Mouse (Mus musculus) ES-E14 (cell line): Measurements from ENCODE around the gene Pik3cd. TPM values are rescaled to one million over a fixed set of nuclear protein-coding genes. Genes with fewer than 3 reads are reported as not detected.

Experiments used
- DNase-seq: peaks from one replicate; pipeline ENCODE4 v3.0.0-alpha.2; 2013; ENCODE audit warnings: low read depth, low spot score
- H3K27ac ChIP-seq: 2 replicates; pipeline ENCODE4 v1.5.1; 2012; ENCODE audit warnings: low read depth, mild to moderate bottlenecking, low read length, moderate library complexity, mixed read lengths; ENCODE audit not compliant: poor library complexity, insufficient read depth, severe bottlenecking
- H3K36me3 ChIP-seq: 2 replicates; pipeline ENCODE4 v1.6.1; 2012; ENCODE audit warnings: mild to moderate bottlenecking, low read length, moderate library complexity, mixed read lengths; ENCODE audit not compliant: control insufficient read depth, poor library complexity, insufficient read depth, severe bottlenecking
- H3K4me1 ChIP-seq, 2 experiments: fragments of 150-350 bp in 1 of 2; sonication (generic) in 1 of 2; 2 replicates each; pipeline ENCODE4 v1.6.1; 2012; ENCODE audit warnings: low read length in 2 of 2, mild to moderate bottlenecking in 1 of 2, mixed read lengths in 1 of 2; ENCODE audit not compliant: control insufficient read depth in 2 of 2, insufficient read depth in 2 of 2, poor library complexity in 1 of 2
- H3K4me3 ChIP-seq, 2 experiments: fragments of 150-350 bp in 1 of 2; sonication (generic) in 1 of 2; 2 replicates each; pipeline ENCODE4 v1.5.1; 2012; ENCODE audit warnings: low read length in 2 of 2, low read depth in 1 of 2, mild to moderate bottlenecking in 1 of 2, mixed read lengths in 1 of 2; ENCODE audit not compliant: insufficient read depth in 1 of 2, poor library complexity in 1 of 2, severe bottlenecking in 1 of 2
- H3K9ac ChIP-seq: 2 replicates; pipeline ENCODE4 v1.6.1; 2012; ENCODE audit warnings: low read depth, mild to moderate bottlenecking, low read length, mixed read lengths; ENCODE audit not compliant: poor library complexity, insufficient read depth, severe bottlenecking
- H3K9me3 ChIP-seq: fragments of 150-350 bp; sonication (generic); 2 replicates; pipeline ENCODE4 v1.6.1; 2012; ENCODE audit warnings: low read depth, mild to moderate bottlenecking, low read length; ENCODE audit not compliant: control insufficient read depth, insufficient read depth
- CHD2 ChIP-seq: IDR thresholded peaks from 2 replicates; pipeline ENCODE4 v1.6.1; 2014; ENCODE audit warnings: mild to moderate bottlenecking, low read depth, low read length, inconsistent platforms
- HCFC1 ChIP-seq: IDR thresholded peaks from 2 replicates; pipeline ENCODE4 v1.6.1; 2012; ENCODE audit warnings: low read length, inconsistent platforms, borderline replicate concordance; ENCODE audit not compliant: insufficient read depth
- MAFK ChIP-seq: IDR thresholded peaks from 2 replicates; pipeline ENCODE4 v1.6.1; 2014; ENCODE audit warnings: mild to moderate bottlenecking, low read depth, low read length, inconsistent platforms; ENCODE audit not compliant: insufficient read depth
- ZC3H11A ChIP-seq: IDR thresholded peaks from 2 replicates; pipeline ENCODE4 v1.6.1; 2012; ENCODE audit warnings: low read depth, mild to moderate bottlenecking, inconsistent platforms, low read length, borderline replicate concordance
- ZNF384 ChIP-seq: IDR thresholded peaks from 2 replicates; pipeline ENCODE4 v1.6.1; 2012; ENCODE audit warnings: low read depth, low read length, inconsistent platforms
- in situ Hi-C, 2 experiments: fragments of 600-800 bp; cut with MboI; formaldehyde crosslinking; loops; one replicate each; pipeline ENCODE4 v1.15.1; 2025; ENCODE audit warnings: low sequenced_read_pairs in 2 of 2, inconsistent platforms in 1 of 2; ENCODE audit not compliant: unreplicated experiment in 2 of 2
- total RNA-seq: library from RNA; depleted of rRNA; stranded (reverse); fragments of 300-350 nt; gene quantifications from 2 replicates; pipeline ENCODE4 v1.2.3, GENCODE M21; 2012

The Pik3cd gene
- total RNA-seq, 1 experiment, result 6.4 TPM

GRCm38 (mm10) chr4:149674814-149675377 lies 27.5 kb downstream of the Pik3cd start:
- Histone ChIP-seq H3K9me3 (no peaks in the 10 kb centered on the region), H3K36me3 (no peaks in the 10 kb centered on the region), H3K4me1 (peaks cover 0 to 7% of the 10 kb centered on the region in 2 experiments; a peak in 2 of 4 replicates), H3K4me3 (peak overlapping the region; percentile 72 to 78), H3K9ac (no peak overlapping the region), H3K27ac (no peak overlapping the region)
- peak; percentile 52; the same call in 1 of the 2 replicates for TF ChIP-seq MAFK
- TF ChIP-seq ZNF384, result no peak
- in situ Hi-C loops, result no loop called here
- no peak for DNase-seq

GRCm38 (mm10) chr4:149672747-149673146 lies 29.6 kb downstream of the Pik3cd start:
- peaks cover 0 to 2% of the 10 kb centered on the region in 2 experiments; a peak in 1 of 4 replicates for H3K4me1 ChIP-seq
- H3K27ac ChIP-seq, result no peak overlapping the region
- in situ Hi-C loops, result no loop called here
- no peaks in the 10 kb centered on the region for H3K9me3 ChIP-seq
- H3K36me3 ChIP-seq, result no peaks in the 10 kb centered on the region
- no peak overlapping the region for H3K9ac ChIP-seq
- TF ChIP-seq CHD2, result no peak
- TF ChIP-seq ZC3H11A, result no peak
- no peak for TF ChIP-seq HCFC1
- no peak for TF ChIP-seq MAFK
- no peak for TF ChIP-seq ZNF384
- H3K4me3 ChIP-seq, result no peak overlapping the region
- DNase-seq, result no peak

- no peak overlapping the region for H3K27ac ChIP-seq
- H3K9me3 ChIP-seq, result no peaks in the 10 kb centered on the region
- DNase-seq, result no peak
- TF ChIP-seq ZC3H11A (no peak), MAFK (no peak), CHD2 (no peak), ZNF384 (no peak), HCFC1 (no peak)
- H3K4me1 ChIP-seq, result no peaks in the 10 kb centered on the region
- H3K9ac ChIP-seq, result no peak overlapping the region
- in situ Hi-C loops, result no loop called here
- no peak overlapping the region for H3K4me3 ChIP-seq
- no peaks in the 10 kb centered on the region for H3K36me3 ChIP-seq
Observed at GRCm38 (mm10) chr4:149671175-149671574, 31.2 kb downstream of the Pik3cd start.

- H3K27ac ChIP-seq, result no peak overlapping the region
- TF ChIP-seq HCFC1, result no peak
- TF ChIP-seq MAFK, result no peak
- no peak for TF ChIP-seq ZNF384
- no peak for TF ChIP-seq ZC3H11A
- no peak for TF ChIP-seq CHD2
- in situ Hi-C loops, result no loop called here
- no peak for DNase-seq
- H3K4me3 ChIP-seq, result no peak overlapping the region
- H3K9ac ChIP-seq, result no peak overlapping the region
- H3K36me3 ChIP-seq, result no peaks in the 10 kb centered on the region
- H3K4me1 ChIP-seq, result peaks cover 0 to 9% of the 10 kb centered on the region in 2 experiments; a peak in 1 of 4 replicates
- no peaks in the 10 kb centered on the region for H3K9me3 ChIP-seq
Observed at GRCm38 (mm10) chr4:149665692-149666090, 36.7 kb downstream of the Pik3cd start.
